Mouse (Mus musculus) adrenal gland, postnatal 36 days (tissue): ENCODE data around the gene Ofcc1. TPM values are rescaled to one million over a fixed set of nuclear protein-coding genes. Genes with fewer than 3 reads are reported as not detected.

Source experiments
- DNase-seq, 2 experiments: peaks; one replicate each; pipeline ENCODE4 v3.0.0; 2021; ENCODE audit warnings: mixed read lengths in 1 of 2
- total RNA-seq, 2 experiments: library from RNA; stranded (reverse); gene quantifications; 2 replicates each; pipeline ENCODE4 v1.2.3; 2021

The Ofcc1 gene
- total RNA-seq, 2 experiments from 2014 or later, result not detected

- no peak for DNase-seq
Observed at GRCm38 (mm10) chr13:39997901-39998300, 363.3 kb downstream of the Ofcc1 start.

- DNase-seq, result no peak
Observed at GRCm38 (mm10) chr13:39979294-39980061, 381.8 kb downstream of the Ofcc1 start.

- DNase-seq, result no peak
Observed at GRCm38 (mm10) chr13:39968349-39969016, 392.8 kb downstream of the Ofcc1 start.

GRCm38 (mm10) chr13:39957226-39957625, 404.0 kb downstream of the Ofcc1 start:
- DNase-seq, result no peak

- DNase-seq, result no peak
Observed at GRCm38 (mm10) chr13:39956017-39956416, 405.2 kb downstream of the Ofcc1 start.
